Mouse (Mus musculus): ENCODE results near the gene Olfr1371. TPM values are rescaled to one million over a fixed set of nuclear protein-coding genes. Genes with fewer than 3 reads are reported as not detected.

The Olfr1371 gene
- total RNA-seq (2022): not detected

- no peak for DNase-seq (ENCODE audit: low spot score in 2 of 2)
Measured at GRCm38 (mm10) chr11:52213887-52214286, at the start of gene Olfr1371. Gene Olfr1371, minus strand, starts transcription at chr11:52213987.

DNA sequence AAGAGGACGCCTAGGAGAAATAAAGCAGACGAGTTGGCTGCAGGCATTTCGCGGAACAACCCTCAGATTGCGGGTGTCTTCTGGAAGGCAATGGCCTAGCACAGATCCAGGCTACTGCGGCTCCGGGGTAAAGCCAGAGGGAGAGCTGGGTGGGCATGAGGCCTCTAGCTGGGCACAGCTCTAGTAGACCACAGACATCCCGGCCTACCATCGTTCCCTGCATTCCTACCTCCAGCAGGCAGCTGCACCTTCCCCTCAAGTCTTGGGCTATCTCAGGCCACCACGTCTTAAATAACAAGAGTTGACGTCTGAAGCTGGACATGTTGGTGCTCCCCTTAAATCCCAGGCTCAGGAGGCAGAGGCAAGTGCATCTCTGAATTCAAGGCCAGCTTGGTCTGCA, 48.6 kb upstream of the Olfr1371 start:
- no peak for DNase-seq (ENCODE audit: low spot score in 2 of 2)

- DNase-seq (ENCODE audit: low spot score in 2 of 2): no peak
Measured at GRCm38 (mm10) chr11:52261937-52262336, 48.1 kb upstream of the Olfr1371 start.

- DNase-seq (ENCODE audit: low spot score in 2 of 2): no peak
Measured at GRCm38 (mm10) chr11:52260878-52261277, 47.1 kb upstream of the Olfr1371 start.

GRCm38 (mm10) chr11:52258711-52259110, 44.9 kb upstream of the Olfr1371 start:
- no peak for DNase-seq (ENCODE audit: low spot score in 2 of 2)

- no peak for DNase-seq (ENCODE audit: low spot score in 2 of 2)
Measured at GRCm38 (mm10) chr11:52257376-52257775, 43.6 kb upstream of the Olfr1371 start.

GRCm38 (mm10) chr11:52255077-52255476, 41.3 kb upstream of the Olfr1371 start:
- DNase-seq (ENCODE audit: low spot score in 2 of 2): no peak

DNA sequence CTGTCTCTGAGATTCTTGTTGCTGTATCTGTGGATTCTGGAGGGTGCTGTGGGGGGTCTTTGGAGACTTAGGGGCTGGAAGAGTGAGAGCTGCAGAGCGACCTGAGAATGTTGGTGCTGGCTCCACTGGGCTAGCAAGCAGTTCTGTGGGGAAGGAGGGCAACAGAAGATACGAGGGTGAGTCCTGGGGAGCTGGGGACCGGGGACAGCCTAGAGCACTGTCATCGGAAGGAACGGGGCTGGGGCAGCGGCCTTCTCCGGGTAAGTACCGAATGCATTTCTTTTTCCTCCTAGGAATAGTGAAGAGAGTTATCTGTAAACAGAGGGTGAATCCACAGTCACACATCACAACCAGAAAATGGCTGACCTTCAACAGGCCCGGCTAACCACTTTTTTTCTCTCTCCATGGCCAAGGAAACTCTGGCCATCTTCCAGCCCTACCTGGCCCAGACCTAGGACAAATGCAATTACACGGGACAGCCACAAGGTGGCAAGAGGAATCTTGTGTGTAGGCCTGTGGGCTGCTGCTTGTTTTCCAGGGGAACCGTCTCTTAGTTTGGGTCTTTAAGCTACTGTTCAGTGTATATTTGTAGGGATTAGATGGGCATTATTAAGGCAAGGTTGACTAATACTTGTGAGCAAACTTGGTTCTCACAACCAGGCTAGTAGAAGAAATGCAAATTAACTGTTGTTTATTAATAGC, 40.0 kb upstream of the Olfr1371 start:
- peak; percentile 39 to 51 for DNase-seq (ENCODE audit: low spot score in 2 of 2)

- no peak for DNase-seq (ENCODE audit: low spot score in 2 of 2)
Measured at GRCm38 (mm10) chr11:52252692-52253091, 38.9 kb upstream of the Olfr1371 start.

DNA sequence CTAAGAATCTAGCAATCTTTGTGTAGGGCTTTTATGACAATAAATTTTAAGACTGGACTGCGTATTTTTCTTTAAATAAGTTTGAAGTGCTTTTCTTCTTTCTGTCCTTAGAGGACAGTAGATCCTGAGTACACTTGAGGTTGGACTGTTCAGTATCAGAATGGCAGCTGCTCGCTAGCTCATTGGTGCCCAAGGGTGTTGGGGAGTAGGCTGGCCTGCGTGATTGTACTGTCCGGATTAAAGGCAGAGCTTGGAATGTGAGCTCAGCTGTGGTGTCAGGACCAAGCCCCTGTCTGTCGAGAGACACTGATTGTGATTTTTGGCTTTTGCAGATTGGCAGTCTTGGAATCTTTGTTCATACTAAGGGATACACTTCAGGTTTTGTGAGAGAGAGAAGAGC, 38.0 kb upstream of the Olfr1371 start:
- no peak for DNase-seq (ENCODE audit: low spot score in 2 of 2)

- DNase-seq (ENCODE audit: low spot score in 2 of 2): no peak
Measured at GRCm38 (mm10) chr11:52249452-52249851, 35.7 kb upstream of the Olfr1371 start.

DNA sequence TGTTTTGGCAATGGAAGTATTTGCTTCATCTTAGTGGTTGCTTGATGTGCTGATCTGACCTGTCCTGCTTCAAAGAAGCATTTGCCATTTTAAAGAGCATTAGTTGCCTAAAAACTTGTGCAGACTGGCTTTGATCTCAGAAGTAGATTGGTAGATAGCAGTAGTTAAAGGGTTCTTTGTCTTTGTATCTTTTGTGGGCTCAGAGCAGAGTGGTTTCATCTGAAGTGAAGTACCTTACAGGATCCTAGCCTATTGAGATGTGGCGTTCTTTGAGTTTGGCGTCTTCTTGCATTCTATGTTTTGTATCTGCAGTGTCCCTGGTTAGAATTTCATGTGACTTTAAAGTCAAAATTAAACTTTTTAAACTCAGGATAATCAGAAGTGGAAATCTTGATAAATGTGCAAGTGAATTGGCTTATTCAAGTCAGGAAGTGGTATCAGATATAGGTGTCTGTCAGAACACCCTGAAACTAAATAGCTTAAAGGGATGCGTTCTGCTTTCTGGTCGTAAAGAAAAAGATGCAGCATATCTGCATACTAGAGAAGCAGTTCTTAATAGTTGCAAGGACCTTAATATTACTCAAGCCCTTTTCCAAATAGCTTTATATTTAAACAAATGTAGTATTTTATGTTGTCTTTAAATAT, 27.2 kb upstream of the Olfr1371 start:
- DNase-seq (ENCODE audit: low spot score in 2 of 2): no peak

DNA sequence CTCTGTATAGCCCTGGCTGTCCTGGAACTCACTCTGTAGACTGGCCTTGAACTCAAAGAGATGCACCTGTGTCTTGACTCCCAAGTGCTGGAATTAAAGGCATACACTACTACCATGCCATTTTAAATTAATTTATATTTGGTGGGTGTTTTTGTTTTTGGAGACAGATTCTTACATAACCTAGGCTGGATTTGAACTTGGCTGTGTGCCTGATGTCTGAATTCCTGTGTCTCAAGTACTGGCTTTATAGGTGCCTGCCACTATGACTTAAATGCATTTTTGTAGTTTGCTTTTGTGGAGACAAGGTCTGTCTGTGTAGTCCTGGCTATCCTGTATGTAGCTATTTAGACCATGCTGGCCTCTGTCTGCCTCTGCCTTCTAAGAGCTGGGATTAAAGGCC, 20.7 kb upstream of the Olfr1371 start:
- DNase-seq (ENCODE audit: low spot score in 2 of 2): no peak

GRCm38 (mm10) chr11:52233906-52234305, 20.1 kb upstream of the Olfr1371 start:
- no peak for DNase-seq (ENCODE audit: low spot score in 2 of 2)

DNA sequence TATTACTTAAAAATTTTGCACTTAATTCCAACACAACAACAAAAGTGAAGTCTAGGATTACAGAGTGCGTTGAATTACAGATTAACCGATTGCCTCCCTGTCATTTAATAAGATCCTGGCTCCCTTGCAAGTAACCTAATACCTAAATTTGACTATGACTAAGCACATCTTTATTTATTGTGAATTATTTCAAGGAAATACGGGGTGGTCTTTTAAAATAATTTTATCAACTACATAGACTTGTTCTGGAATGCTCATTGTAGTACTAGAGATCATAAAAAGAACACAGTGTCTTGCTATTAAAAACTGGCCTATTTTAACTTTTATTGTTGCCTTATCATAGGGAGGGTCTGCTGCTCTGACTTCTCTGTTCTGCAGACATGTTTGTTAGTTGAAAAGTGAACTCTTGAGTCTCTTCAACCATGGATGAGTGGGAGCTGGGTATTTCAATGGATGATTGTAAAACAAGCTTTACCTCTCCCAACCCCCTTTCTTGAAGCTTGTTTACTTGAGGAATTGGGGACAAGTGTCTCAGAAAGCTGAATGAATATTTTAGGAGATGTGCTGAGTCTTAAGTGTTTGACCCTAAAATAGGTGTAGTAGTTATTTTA, 19.4 kb upstream of the Olfr1371 start:
- DNase-seq (ENCODE audit: low spot score in 2 of 2): no peak

DNA sequence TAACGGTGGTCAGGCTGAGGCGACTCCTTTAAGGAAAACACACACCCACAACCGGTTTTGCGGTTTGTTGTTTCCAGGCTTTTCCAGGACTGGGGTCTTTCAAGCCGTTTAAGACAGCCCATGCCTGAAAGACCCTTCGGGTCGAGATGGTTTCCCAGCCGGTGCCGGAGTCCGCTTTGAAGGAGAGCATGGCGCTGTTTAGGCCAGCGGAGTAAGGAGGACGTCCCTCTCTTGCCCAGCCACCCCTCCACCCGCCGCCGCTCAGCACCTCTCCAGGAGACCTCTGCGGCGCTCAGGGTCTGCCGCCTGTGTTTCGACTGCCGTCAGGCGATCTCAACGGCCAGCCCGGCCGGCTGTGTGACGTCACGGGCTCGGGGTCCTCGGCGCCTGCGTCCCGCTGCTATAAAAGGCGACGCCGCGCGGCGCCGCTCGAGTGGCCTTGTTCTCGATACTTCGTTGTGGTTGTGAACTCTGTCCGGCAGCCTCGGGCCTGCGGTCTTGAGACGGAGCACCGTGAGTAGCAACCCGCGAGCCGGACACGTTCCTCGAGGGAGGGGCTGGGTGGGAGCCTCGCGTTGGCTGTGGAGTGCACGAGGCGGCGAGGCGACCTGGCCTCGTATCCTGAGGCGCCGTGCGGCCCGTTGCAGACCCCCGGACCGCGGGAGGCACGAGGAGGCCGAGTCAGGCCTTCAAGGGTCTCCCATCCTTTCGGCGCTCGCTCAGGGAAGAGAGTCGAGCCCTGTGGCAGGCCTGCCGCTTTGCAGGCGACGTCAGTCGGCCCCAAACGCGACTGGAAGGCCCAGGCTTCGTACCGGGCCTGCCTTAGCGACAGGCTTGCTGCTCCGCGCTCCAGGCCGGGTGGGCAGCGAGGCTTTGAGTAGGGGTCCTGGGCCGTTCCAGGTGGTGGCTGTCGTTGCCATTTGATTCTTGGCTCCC, 18.1 kb upstream of the Olfr1371 start, which contains the start of gene Skp1a:
TSS of gene Skp1a (plus strand) at position 390 of the 936 bp plus-strand sequence.
- peak; percentile 84 to 91 for DNase-seq (ENCODE audit: low spot score in 2 of 2)

DNA sequence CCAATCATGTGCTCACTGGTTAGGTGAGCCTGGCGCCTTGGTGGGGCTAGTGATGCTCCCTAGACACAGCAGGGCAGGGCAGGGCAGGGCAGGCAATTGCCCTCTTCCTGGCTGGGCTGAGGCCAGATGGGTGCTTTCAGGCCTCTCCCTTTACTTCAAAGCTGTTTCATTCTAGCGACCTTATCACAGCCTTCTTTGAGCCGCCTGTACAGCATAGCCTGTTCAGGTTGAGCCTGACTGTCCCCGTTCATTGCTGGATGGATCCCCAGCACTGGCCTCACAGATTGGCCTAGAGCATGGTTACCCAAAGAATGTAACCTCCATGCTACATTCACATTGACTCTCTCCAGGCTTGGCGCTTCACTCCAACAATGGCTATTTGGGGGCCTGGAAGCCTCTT, 16.9 kb upstream of the Olfr1371 start:
- no peak for DNase-seq (ENCODE audit: low spot score in 2 of 2)

GRCm38 (mm10) chr11:52228722-52229448, 15.1 kb upstream of the Olfr1371 start:
- DNase-seq (ENCODE audit: low spot score in 2 of 2): no peak

DNA sequence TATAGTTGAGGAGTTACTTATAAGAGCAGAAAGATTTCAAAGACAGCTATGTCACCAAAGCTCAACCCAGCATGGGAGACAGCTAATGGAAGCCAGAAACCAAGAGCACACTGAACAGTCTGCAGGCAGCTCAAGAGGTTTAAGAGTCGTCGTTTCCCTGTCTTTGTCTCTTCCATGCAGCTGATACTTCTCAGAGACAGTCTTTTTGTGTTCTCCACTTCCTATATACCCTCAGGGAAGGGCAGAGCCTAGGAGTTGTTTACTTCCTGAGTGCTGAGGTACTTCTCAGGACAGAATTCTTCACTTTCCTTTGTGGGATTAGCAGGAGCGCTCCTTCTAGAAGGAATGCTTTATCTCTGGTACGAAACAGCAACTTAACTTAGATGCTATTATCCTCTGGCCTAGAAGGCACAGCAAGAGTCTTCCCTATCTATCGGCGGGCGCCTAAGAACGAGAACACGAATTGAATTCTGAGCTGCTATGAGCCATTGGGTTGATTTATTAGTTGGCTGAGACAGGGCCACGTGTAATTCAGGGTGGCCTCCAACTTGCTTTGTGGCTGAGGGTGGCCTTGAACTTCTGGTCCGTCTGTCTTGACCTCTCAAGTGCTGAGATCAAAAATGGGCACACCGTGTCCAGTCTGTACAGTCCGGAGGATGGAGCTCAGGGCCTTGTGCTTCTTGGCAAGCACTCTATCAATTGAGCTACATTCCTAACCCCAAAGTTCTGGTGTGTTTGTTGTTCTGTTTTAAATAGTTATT, 13.9 kb upstream of the Olfr1371 start:
- no peak for DNase-seq (ENCODE audit: low spot score in 2 of 2)

DNA sequence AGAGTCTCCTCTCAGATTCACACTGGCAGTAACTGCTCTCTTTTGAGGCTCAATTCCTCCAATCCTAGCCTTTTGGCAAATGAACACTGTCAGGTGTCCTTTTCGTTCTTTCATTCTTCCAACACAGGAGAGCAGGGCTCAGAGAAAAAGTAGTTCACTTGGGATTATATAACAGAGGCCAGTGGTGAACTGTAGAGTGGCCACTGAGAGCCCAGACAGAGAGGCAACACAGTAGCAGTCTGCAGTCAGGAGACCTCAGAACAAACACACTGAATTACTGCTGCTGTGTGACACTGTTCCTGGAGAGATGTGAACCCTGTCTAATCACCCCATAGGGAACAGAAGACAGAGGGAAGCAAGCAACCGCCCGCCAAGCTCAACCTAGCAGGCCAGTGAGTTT, 13.3 kb upstream of the Olfr1371 start:
- DNase-seq (ENCODE audit: low spot score in 2 of 2): no peak
